Mouse (Mus musculus): ENCODE measurements around the gene Gadd45g. TPM values are rescaled to one million over a fixed set of nuclear protein-coding genes. Genes with fewer than 3 reads are reported as not detected.

The Gadd45g gene
- polyA plus RNA-seq, 1 experiment from 2014 or later, result 44.2 TPM

Other genes with a start within 250 kb of the Gadd45g start
- 26.3 and 35.8 TPM in 2 replicates for gene Cks2, start 201.4 kb upstream of the Gadd45g start, polyA plus RNA-seq (2015; fragmentation: Nextera tagmentation; extraction: Ambion mirVana)
- 29.4 and 33.6 TPM in 2 replicates for gene Secisbp2, start 195.0 kb upstream of the Gadd45g start, polyA plus RNA-seq (2015; fragmentation: Nextera tagmentation; extraction: Ambion mirVana)
- gene Sema4d, start 52.9 kb upstream of the Gadd45g start, polyA plus RNA-seq (2015; fragmentation: Nextera tagmentation; extraction: Ambion mirVana), result 15.4 and 16.7 TPM in 2 replicates